Mouse (Mus musculus): ENCODE results near the gene Gm6588.
A peak's percentile ranks its signal among the peaks of the same experiment; 100 is the strongest.
"Not testable (repeated sequence)": the region's sequence is repeated elsewhere in the genome, so short reads cannot be mapped to it uniquely, and the experiment has no call there.

The Gm6588 gene

GRCm38 (mm10) chr5:112448747-112449440 lies at the start of gene Gm6588:
Gene Gm6588 (plus strand): TSS chr5:112449426.
- DNase-seq (ENCODE audit: extremely low spot score) = no peak

DNA sequence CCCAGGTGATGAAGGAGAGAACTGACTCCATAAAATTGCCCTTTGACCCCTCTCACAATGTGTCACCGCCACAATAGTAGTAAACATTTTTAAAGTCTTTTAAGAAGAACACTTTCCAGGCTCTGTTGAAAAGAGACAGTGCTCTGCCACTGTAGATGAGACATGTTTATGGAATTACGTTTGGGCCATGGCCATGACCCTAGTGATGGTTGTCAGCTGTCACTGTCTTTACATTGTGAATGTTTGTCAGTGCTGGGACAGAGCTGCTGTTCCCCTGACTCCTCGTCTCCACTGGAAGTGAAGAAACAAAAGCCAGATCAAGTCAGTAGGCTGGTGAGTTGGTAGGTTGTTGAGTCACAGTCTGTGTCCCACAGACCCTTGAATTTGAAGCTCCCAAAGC lies 46.8 kb upstream of the Gm6588 start:
- DNase-seq (ENCODE audit: extremely low spot score) = no peak

- no peak for DNase-seq (ENCODE audit: extremely low spot score)
Measured at GRCm38 (mm10) chr5:112406017-112406416, 43.2 kb upstream of the Gm6588 start.

DNA sequence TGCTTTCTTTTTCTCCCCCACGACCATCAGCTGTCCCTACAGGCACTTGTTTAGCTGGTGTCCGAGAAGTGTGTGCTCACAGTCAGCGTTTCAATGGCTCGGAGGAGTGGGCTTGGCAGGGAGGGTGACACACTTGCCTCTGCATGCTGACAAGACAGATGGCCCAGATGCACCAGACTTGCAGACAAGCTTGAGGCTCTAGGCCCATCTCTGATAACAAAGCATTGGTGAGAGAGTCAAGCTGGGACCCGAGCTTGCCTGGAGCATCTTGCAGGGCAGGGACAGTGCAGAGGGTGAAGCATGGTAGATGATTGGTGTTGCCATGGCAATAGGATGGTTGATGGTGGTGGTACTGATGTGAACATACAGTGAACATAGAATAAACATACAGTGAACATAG lies 40.0 kb upstream of the Gm6588 start:
- DNase-seq (ENCODE audit: extremely low spot score) = no peak

- DNase-seq (ENCODE audit: extremely low spot score) = no peak
Measured at GRCm38 (mm10) chr5:112411072-112411471, 38.2 kb upstream of the Gm6588 start.

DNA sequence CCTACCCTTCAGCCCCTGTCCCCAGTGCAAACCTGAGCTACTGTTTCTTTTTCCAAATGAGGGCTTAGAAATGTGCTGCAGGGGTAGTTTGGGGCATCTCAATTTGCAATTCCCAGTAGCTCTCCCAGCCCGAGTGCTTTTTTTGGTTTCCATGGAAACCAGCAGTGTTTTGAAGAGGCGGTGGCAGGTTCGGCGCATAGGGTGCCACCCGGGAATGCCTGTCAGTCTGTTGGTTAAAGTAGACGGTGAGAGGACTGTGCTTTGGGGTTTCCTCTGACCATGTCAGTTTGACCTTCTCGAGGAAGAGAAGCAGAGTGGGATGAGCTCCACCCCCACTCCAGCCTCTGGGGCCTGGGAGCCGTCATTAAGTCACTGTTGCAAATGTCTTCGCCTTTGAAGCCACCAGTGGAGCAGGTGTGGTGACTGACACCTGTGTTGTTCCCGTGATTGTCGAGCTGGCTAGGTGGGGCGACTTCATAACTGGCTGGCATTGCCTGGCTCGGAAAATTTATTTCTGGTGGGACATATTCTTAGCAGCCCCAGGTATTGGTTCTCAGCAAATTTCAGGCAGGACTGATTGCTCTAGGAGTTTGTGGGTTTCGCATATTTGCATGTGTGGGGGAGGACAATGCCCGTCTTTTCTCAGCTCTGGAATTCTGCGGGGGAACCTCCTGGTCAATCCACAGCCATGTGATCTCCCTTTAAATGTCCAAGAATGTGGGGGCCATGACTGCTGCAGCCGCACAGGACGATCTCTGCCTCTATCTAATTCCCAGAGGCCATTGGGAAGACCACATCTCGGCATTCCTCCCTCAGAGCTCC lies 37.5 kb upstream of the Gm6588 start:
- DNase-seq (ENCODE audit: extremely low spot score) = peak; percentile 60

DNA sequence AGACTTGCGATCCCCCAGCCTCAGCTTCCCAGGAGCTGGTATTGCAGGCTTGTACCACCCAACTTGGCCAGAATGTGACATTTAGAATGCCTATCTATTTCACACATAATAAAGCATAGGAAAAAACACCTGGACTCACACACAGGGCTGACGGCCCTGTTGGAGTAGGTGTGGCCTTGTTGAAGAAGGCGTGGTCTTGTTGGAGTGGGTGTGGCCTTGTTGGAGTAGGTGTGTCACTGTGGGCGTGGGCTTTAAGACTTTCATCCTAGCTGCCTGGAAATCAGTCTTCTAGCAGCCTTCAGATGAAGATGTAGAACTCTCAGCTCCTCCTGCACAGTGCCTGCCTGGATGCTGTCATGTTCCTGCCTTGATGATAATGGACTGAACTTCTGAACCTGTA lies 36.4 kb upstream of the Gm6588 start:
- not testable (repeated sequence) for DNase-seq (ENCODE audit: extremely low spot score)

DNA sequence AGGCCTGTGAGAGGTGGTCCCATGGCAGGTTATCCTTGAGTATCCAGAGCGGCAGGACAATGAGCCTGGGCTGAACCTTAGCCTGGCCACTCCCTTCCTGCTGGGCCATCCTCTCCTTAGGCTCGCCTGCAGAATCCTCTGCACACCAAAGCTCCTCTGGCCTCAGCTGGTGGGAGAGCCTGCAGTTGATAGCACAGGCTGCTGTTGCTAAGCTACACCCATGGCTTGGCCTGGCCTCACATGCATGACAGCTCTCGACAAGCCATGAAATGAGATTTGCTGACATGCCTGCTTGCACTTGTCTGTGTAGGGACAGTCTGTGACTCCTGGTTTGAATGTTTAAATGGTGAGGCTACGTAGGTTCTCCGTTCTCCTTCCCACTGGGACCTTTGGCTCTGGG lies 32.6 kb upstream of the Gm6588 start:
- no peak for DNase-seq (ENCODE audit: extremely low spot score)

- no peak for DNase-seq (ENCODE audit: extremely low spot score)
Measured at GRCm38 (mm10) chr5:112418023-112418422, 31.2 kb upstream of the Gm6588 start.

- peak; percentile 45 for DNase-seq (ENCODE audit: extremely low spot score)
Measured at GRCm38 (mm10) chr5:112419535-112419934, 29.7 kb upstream of the Gm6588 start.

DNA sequence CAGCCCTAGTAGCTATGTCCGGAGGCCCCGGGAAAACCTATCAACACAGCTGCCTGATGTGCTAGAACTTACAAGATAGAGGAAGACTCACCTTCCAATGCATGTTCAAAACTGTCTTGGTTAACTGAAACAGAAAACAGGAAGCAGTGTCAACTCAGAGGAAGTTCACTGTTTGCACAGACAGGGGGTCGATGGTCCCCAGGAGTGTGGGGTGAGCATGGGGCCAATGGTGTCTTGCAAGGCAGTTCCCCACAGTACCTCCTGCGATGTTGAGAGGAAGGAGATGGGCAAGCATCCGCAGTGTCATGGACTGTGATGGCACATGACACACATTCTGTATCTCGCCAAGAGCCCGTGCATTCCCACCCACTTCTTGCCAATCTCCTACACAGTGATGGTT lies 22.6 kb upstream of the Gm6588 start:
- no peak for DNase-seq (ENCODE audit: extremely low spot score)

- DNase-seq (ENCODE audit: extremely low spot score) = peak; percentile 34
Measured at GRCm38 (mm10) chr5:112427283-112427682, 21.9 kb upstream of the Gm6588 start.

GRCm38 (mm10) chr5:112428944-112429343 lies 20.3 kb upstream of the Gm6588 start:
- peak; percentile 73 for DNase-seq (ENCODE audit: extremely low spot score)

- peak; percentile 55 for DNase-seq (ENCODE audit: extremely low spot score)
Measured at GRCm38 (mm10) chr5:112431120-112431775, 18.0 kb upstream of the Gm6588 start.

DNA sequence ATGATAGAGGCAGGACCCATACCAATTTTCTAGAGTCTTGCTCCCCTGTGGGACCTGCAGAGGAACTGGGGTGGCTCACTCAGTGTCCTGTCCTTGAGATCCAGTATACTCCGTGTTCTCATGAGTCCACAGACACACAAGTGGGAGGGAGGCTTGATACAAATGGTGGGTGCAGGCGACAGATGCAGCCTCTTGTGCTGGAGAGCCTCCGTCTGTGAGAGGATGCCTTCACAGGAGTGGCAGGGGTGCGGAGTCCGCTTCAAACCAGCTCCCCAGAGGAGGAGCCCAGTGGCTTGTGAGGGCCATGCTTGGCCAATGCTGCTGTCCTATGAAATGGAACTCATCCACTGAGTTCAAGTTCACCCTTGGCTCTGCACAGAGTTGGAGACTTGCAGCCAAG lies 17.2 kb upstream of the Gm6588 start:
- DNase-seq (ENCODE audit: extremely low spot score) = no peak

GRCm38 (mm10) chr5:112433004-112433403 lies 16.2 kb upstream of the Gm6588 start:
- peak; percentile 83 for DNase-seq (ENCODE audit: extremely low spot score)

DNA sequence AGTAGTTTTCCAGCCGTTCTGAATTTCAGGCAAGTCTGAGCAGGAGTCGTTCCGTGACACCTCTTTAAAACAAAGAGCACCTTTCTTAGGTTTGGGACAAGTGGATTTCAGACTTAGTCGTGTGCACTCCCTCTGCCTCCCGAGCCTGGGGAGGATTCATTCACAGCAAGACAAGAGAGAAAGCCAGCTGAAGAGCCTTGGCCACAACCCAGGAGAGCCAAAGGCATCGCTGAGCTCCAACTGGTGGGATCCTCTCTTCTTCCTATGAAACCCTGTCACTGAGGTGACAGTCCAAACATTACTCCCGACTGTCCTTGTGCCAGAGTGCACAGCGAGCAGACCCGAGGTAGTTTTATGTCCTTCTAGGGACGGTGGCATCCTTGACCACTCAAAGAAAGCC lies 10.7 kb upstream of the Gm6588 start:
- DNase-seq (ENCODE audit: extremely low spot score) = no peak

GRCm38 (mm10) chr5:112453088-112453487 lies 3.9 kb downstream of the Gm6588 start:
- no peak for DNase-seq (ENCODE audit: extremely low spot score)

DNA sequence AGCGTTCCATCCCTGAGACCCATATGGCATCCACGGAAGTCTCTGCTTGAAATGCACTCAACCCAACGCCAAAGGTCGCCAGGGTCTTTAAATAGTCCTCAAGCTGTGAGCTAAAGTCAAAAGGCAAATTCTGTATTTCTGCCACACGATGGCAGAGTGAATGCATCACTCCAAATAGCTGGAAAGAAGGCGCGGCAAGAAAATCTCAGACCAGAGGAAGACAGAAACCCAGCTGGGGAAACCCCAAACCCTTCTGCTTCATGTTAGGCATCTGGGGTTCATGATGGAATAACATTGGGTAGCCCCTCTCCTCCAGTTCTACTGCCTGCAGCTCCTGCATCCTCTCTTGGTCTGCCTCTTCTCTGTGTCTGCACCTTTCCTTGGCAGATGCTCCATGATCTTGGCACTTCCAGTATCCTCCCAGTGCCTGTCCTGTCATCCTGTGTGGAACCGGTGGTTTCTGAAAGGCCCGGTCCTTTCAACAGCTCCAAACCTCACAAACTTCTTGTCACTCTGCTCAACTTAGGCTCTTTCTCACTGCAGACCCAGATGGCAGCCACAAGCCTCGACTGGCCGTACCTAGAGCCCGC lies 5.8 kb downstream of the Gm6588 start:
- no peak for DNase-seq (ENCODE audit: extremely low spot score)

DNA sequence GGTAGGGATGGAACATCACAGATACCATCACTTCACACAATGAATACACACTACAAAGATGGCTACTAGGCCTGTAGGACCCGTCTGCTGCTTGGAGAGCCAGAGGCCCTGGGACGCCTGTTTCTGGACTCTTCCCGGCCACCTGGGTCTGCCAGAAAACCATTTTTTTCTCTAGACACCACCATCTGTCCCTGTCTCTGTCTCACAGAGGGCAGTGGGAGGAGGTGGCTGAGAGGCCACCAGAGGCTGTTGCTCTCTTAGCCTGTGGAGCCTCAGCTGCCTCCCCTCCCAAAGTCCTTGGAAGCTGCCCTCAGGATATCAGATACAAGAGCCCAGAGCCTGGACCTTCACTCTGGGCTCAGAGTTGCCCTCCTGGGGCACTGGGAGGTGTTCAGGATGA lies 10.7 kb downstream of the Gm6588 start:
- no peak for DNase-seq (ENCODE audit: extremely low spot score)

DNA sequence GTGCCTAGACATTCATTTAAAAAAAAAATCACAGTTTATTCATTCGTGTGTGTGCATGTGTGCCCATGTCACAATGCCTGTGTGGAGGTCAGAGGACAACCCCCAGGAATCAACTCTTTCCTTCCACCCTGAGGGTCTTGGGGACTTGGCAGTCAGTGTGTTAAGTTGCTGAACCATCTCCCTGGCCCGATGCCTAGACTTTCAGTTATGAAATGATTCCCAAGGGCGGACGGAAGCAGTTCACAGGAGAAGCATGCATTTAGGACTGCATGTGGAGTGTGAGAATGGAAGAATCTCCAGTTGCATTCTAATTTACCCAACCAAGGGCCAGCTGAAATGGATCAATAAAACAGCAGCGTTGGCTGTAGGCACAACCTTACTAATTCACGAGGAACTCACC lies 17.1 kb downstream of the Gm6588 start:
- DNase-seq (ENCODE audit: extremely low spot score) = no peak

GRCm38 (mm10) chr5:112468986-112469581 lies 19.9 kb downstream of the Gm6588 start:
- DNase-seq (ENCODE audit: extremely low spot score) = no peak
